Mouse (Mus musculus) c-Kit-positive CD71-negative TER-119-negative erythroid progenitor cells, embryonic 14.5 days (primary cell): ENCODE measurements around the gene Rbfox2.

ENCODE experiments used
- DNase-seq: peaks from one replicate; pipeline ENCODE4 v3.0.0-alpha.2; 2013; ENCODE audit warnings: low read depth

Rbfox2 gene

GRCm38 (mm10) chr15:77192154-77192935 is 114.5 kb downstream of the Rbfox2 start:
- DNase-seq, result no peak

- DNase-seq, result no peak
Observed at GRCm38 (mm10) chr15:77186096-77186495, 120.7 kb downstream of the Rbfox2 start.

GRCm38 (mm10) chr15:77185614-77186013 is 121.2 kb downstream of the Rbfox2 start:
- DNase-seq, result no peak

- DNase-seq, result no peak
Observed at GRCm38 (mm10) chr15:77182800-77183199, 124.0 kb downstream of the Rbfox2 start.

- DNase-seq, result no peak
Observed at GRCm38 (mm10) chr15:77174018-77174417, 132.8 kb downstream of the Rbfox2 start.

- DNase-seq, result no peak
Observed at GRCm38 (mm10) chr15:77172414-77172813, 134.4 kb downstream of the Rbfox2 start.

- no peak for DNase-seq
Observed at GRCm38 (mm10) chr15:77168781-77169180, 138.0 kb downstream of the Rbfox2 start.

GRCm38 (mm10) chr15:77166225-77166732 is 140.5 kb downstream of the Rbfox2 start:
- no peak for DNase-seq

- no peak for DNase-seq
Observed at GRCm38 (mm10) chr15:77163336-77163735, 143.5 kb downstream of the Rbfox2 start.

GRCm38 (mm10) chr15:77162931-77163330 is 143.9 kb downstream of the Rbfox2 start:
- DNase-seq, result no peak

- no peak for DNase-seq
Observed at GRCm38 (mm10) chr15:77161382-77161781, 145.4 kb downstream of the Rbfox2 start.

GRCm38 (mm10) chr15:77160848-77161247 is 146.0 kb downstream of the Rbfox2 start:
- no peak for DNase-seq

- no peak for DNase-seq
Observed at GRCm38 (mm10) chr15:77156525-77156924, 150.3 kb downstream of the Rbfox2 start.

GRCm38 (mm10) chr15:77154248-77154785 is 152.5 kb downstream of the Rbfox2 start:
- no peak for DNase-seq

- DNase-seq, result no peak
Observed at GRCm38 (mm10) chr15:77153625-77154024, 153.2 kb downstream of the Rbfox2 start.

GRCm38 (mm10) chr15:77153088-77153546 is 153.7 kb downstream of the Rbfox2 start:
- DNase-seq, result no peak

GRCm38 (mm10) chr15:77152336-77153087 is 154.3 kb downstream of the Rbfox2 start:
- no peak for DNase-seq

GRCm38 (mm10) chr15:77151816-77152215 is 155.0 kb downstream of the Rbfox2 start:
- no peak for DNase-seq

- DNase-seq, result no peak
Observed at GRCm38 (mm10) chr15:77151178-77151577, 155.6 kb downstream of the Rbfox2 start.

GRCm38 (mm10) chr15:77150424-77150841 is 156.4 kb downstream of the Rbfox2 start:
- DNase-seq, result no peak

GRCm38 (mm10) chr15:77150000-77150399 is 156.8 kb downstream of the Rbfox2 start:
- no peak for DNase-seq

- DNase-seq, result no peak
Observed at GRCm38 (mm10) chr15:77149551-77149950, 157.3 kb downstream of the Rbfox2 start.

- DNase-seq, result no peak
Observed at GRCm38 (mm10) chr15:77146942-77147341, 159.9 kb downstream of the Rbfox2 start.
